Mouse (Mus musculus) C2C12 (cell line): ENCODE data around the gene Il17rc.

Experiments used
- CEBPB ChIP-seq: IDR thresholded peaks from one replicate; pipeline ENCODE4 v1.6.1; 2011; ENCODE audit warnings: low read depth, mild to moderate bottlenecking, control low read depth, moderate library complexity
- CTCF ChIP-seq: IDR thresholded peaks from one replicate; pipeline ENCODE4 v1.5.1; 2011; ENCODE audit not compliant: control insufficient read depth, insufficient read depth, insufficient read length
- MAX ChIP-seq: IDR thresholded peaks from one replicate; pipeline ENCODE4 v1.6.1; 2011; ENCODE audit warnings: mild to moderate bottlenecking, control low read depth
- MYOD1 ChIP-seq: IDR thresholded peaks from one replicate; pipeline ENCODE4 v1.6.1; 2011; ENCODE audit warnings: low read depth; ENCODE audit not compliant: control insufficient read depth, insufficient read length
- MYOG ChIP-seq: IDR thresholded peaks from one replicate; pipeline ENCODE4 v1.6.1; 2011; ENCODE audit not compliant: control insufficient read depth, insufficient read length; ENCODE audit errors: extremely low read depth
- USF1 ChIP-seq: IDR thresholded peaks from one replicate; pipeline ENCODE4 v1.6.1; 2011; ENCODE audit warnings: low read depth, mild to moderate bottlenecking, control low read depth, moderate library complexity

DNA sequence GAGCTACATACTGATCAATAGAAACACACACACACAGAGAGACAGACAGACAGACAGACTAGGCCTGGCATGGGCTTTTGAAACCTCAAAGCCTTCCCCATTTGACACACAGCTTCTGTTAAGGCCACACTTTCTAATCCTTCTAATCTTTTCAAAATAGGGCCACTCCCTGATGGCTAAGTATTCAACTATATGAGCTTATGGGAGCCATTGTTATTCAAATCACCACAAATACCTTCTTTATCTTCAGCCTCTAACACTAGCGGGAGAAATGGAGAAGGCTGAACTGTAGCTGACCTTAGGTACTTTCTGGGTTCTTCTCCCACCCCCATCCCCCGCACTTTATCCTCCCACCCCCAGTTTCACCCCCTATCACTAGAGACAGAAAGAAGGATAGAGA lies 31.6 kb downstream of the Il17rc start:
- TF ChIP-seq CTCF (no peak), USF1 (no peak), MYOG (no peak), MAX (no peak), CEBPB (no peak), MYOD1 (no peak)
